Mouse (Mus musculus): ENCODE data around the gene 1600002K03Rik.

DNA sequence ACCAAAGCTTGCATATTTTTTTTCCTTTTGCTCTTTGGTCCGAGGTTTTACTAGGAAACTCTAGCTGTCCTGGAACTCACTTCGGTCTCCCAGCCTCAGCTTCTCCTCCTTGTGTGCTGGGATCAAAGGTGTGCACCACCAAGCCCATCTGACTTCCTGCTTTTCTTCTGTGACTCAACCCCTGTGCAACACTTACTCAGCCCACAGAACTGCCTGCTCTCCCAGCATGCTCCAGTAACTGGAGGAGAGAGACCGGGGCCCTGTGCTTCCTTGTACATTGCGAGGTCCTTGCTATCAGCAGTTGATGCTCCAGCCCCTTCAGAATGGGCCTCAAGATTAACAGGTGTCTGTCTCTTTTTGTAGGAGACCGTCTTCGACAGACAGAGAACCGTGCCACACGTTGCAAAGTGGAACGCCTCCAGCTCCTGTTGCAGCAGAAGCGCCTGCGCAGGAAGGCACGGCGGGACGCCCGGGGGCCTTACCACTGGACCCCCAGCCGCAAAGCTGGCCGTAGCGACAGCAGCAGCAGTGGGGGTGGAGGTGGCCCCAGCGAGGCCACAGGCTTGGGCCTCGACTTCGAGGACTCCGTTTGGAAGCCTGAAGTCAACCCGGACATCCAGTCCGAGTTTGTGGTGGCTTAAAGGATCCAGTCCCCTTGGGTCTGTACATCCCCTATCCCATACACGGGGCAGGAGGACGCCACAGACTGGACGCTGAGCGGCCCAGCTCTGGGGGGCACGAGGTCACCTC lies 16.6 kb upstream of the 1600002K03Rik start:
- no peak for TF ChIP-seq CTCF (IDR thresholded peaks at IDR 0.05; ENCODE audit: borderline replicate concordance, extremely low read depth, insufficient read depth, insufficient read length)
- TF ChIP-seq POLR2A (IDR thresholded peaks at IDR 0.05; ENCODE audit: borderline replicate concordance, extremely low read depth, insufficient read depth, insufficient read length, poor library complexity, severe bottlenecking) = no peak

Data from brain, embryonic 14.5 days (tissue).